Mouse (Mus musculus) spleen, postnatal 10 days (tissue): ENCODE results near the gene Mif.

Source experiments
- DNase-seq, 2 experiments: peaks; one replicate each; pipeline ENCODE4 v3.0.0; 2021 to 2022; ENCODE audit warnings: low spot score in 2 of 2

Gene Mif

GRCm38 (mm10) chr10:75837248-75837759 lies 22.7 kb downstream of the Mif start, which contains the start of gene Gstt2:
TSS of gene Gstt2 (minus strand) at chr10:75837424.
- DNase-seq = peak; percentile 93

- DNase-seq = peak in 1 of 2 experiments; percentile 53
Measured at GRCm38 (mm10) chr10:75835761-75836531, 24.1 kb downstream of the Mif start.

- peak; percentile 69 to 85 for DNase-seq
Measured at GRCm38 (mm10) chr10:75835307-75835706, 24.7 kb downstream of the Mif start.

- peak in 1 of 2 experiments; percentile 48 for DNase-seq
Measured at GRCm38 (mm10) chr10:75834721-75835120, 25.3 kb downstream of the Mif start.

- peak; percentile 82 to 90 for DNase-seq
Measured at GRCm38 (mm10) chr10:75834250-75834649, 25.8 kb downstream of the Mif start.

- peak; percentile 47 to 56 for DNase-seq
Measured at GRCm38 (mm10) chr10:75833456-75834080, 26.5 kb downstream of the Mif start.

GRCm38 (mm10) chr10:75832272-75832895 lies 27.7 kb downstream of the Mif start:
- peak; percentile 62 to 85 for DNase-seq

GRCm38 (mm10) chr10:75830275-75830670 lies 29.8 kb downstream of the Mif start:
- no peak for DNase-seq

GRCm38 (mm10) chr10:75829529-75830274 lies 30.3 kb downstream of the Mif start:
- no peak for DNase-seq

GRCm38 (mm10) chr10:75828500-75828931 lies 31.5 kb downstream of the Mif start:
- DNase-seq = no peak

GRCm38 (mm10) chr10:75827668-75828360 lies 32.2 kb downstream of the Mif start:
- no peak for DNase-seq

GRCm38 (mm10) chr10:75824530-75824929 lies 35.5 kb downstream of the Mif start:
- no peak for DNase-seq

- no peak for DNase-seq
Measured at GRCm38 (mm10) chr10:75823782-75824181, 36.3 kb downstream of the Mif start.

- DNase-seq = no peak
Measured at GRCm38 (mm10) chr10:75822443-75822842, 37.6 kb downstream of the Mif start, which contains the start of gene Gstt4. TSS of gene Gstt4 (minus strand) at chr10:75822543.

GRCm38 (mm10) chr10:75819882-75820281 lies 40.2 kb downstream of the Mif start:
- no peak for DNase-seq

GRCm38 (mm10) chr10:75818641-75819040 lies 41.4 kb downstream of the Mif start:
- DNase-seq = no peak
